Mouse (Mus musculus) hindbrain, embryonic 15.5 days (tissue): Measurements from ENCODE around the gene Ascc1. TPM values are rescaled to one million over a fixed set of nuclear protein-coding genes. Genes with fewer than 3 reads are reported as not detected.
A peak's percentile ranks its signal among the peaks of the same experiment; 100 is the strongest.

ENCODE experiments used
- ATAC-seq: fragments of 200-750 bp; cut with Nextera tagmentation; 2 replicates; pipeline ENCODE4 v1.8.0; 2017; ENCODE audit warnings: low read depth, moderate number of reproducible peaks, moderate TSS enrichment; ENCODE audit not compliant: low FRiP score
- H3K27ac ChIP-seq: fragments of 300-500 bp; sonication (generic); replicated peaks from 2 replicates; pipeline ENCODE4 v1.5.1; 2015; ENCODE audit warnings: mild to moderate bottlenecking, inconsistent platforms
- H3K27me3 ChIP-seq: fragments of 300-500 bp; sonication (generic); 2 replicates; pipeline ENCODE4 v1.6.1; 2015; ENCODE audit warnings: control low read depth, inconsistent platforms
- H3K36me3 ChIP-seq: fragments of 300-500 bp; sonication (generic); 2 replicates; pipeline ENCODE4 v1.6.1; 2015; ENCODE audit warnings: control low read depth, inconsistent platforms
- H3K4me1 ChIP-seq: fragments of 300-500 bp; sonication (generic); replicated peaks from 2 replicates; pipeline ENCODE4 v1.6.1; 2015; ENCODE audit warnings: control low read depth, inconsistent platforms
- H3K4me2 ChIP-seq: fragments of 300-500 bp; sonication (generic); 2 replicates; pipeline ENCODE4 v1.6.1; 2015; ENCODE audit warnings: moderate library complexity, mild to moderate bottlenecking, inconsistent platforms
- H3K4me3 ChIP-seq: fragments of 300-500 bp; sonication (generic); 2 replicates; pipeline ENCODE4 v1.5.1; 2015; ENCODE audit warnings: mild to moderate bottlenecking, inconsistent platforms
- H3K9ac ChIP-seq: fragments of 300-500 bp; sonication (generic); 2 replicates; pipeline ENCODE4 v1.6.1; 2015; ENCODE audit warnings: inconsistent platforms
- H3K9me3 ChIP-seq: fragments of 300-500 bp; sonication (generic); 2 replicates; pipeline ENCODE4 v1.6.1; 2016; ENCODE audit warnings: control low read depth, inconsistent platforms
- WGBS: fragments of 180-500 bp; shearing (Covaris S2); methylation state at CpG from one replicate; pipeline ENCODE4 v1.1.7; 2015; 5-methylcytosine and 5-hydroxymethylcytosine counted together
- polyA plus RNA-seq: library from polyadenylated mRNA; unstranded; fragments of >200 nt; fragmentation: Nextera tagmentation; extraction: Ambion mirVana; gene quantifications from 2 replicates; pipeline ENCODE4 v1.2.1, GENCODE M21; 2015

Ascc1 gene
- polyA plus RNA-seq, 1 experiment from 2014 or later, result 46.4 TPM

GRCm38 (mm10) chr10:60062173-60062572, 59.6 kb downstream of the Ascc1 start:
- Histone ChIP-seq H3K4me1 (no peaks in the 10 kb centered on the region), H3K36me3 (0 out of 2 replicates have a peak, but pooled peaks cover 5% of the 10 kb centered on the region), H3K9me3 (0 out of 2 replicates have a peak, but pooled peaks cover 4% of the 10 kb centered on the region), H3K9ac (no peak overlapping the region), H3K27ac (no peak overlapping the region), H3K4me2 (no peak overlapping the region), H3K4me3 (no peak overlapping the region), H3K27me3 (no peaks in the 10 kb centered on the region)
- ATAC-seq, result no peak
- 85% methylated on average over 5 of the region's 5 CpGs for WGBS

GRCm38 (mm10) chr10:60062931-60063330, 60.3 kb downstream of the Ascc1 start:
- no peak for ATAC-seq
- Histone ChIP-seq H3K27me3 (no peaks in the 10 kb centered on the region), H3K4me1 (no peaks in the 10 kb centered on the region), H3K27ac (no peak overlapping the region), H3K4me3 (no peak overlapping the region), H3K9ac (no peak overlapping the region), H3K4me2 (no peak overlapping the region), H3K9me3 (no peaks in the 10 kb centered on the region), H3K36me3 (0 out of 2 replicates have a peak, but pooled peaks cover 3% of the 10 kb centered on the region)
- WGBS, result 45% methylated on average over 5 of the region's 5 CpGs

GRCm38 (mm10) chr10:60066524-60066923, 63.9 kb downstream of the Ascc1 start:
- 0 out of 2 replicates have a peak, but pooled peaks cover 3% of the 10 kb centered on the region for H3K36me3 ChIP-seq
- H3K4me3 ChIP-seq, result no peak overlapping the region
- ATAC-seq, result no peak; the same call in 1 of the 2 replicates
- WGBS, result 80% methylated on average over 3 of the region's 3 CpGs
- no peak overlapping the region for H3K4me2 ChIP-seq
- no peaks in the 10 kb centered on the region for H3K9me3 ChIP-seq
- H3K27ac ChIP-seq, result no peak overlapping the region
- H3K27me3 ChIP-seq, result no peaks in the 10 kb centered on the region
- no peak overlapping the region for H3K9ac ChIP-seq
- peaks cover 4% of the 10 kb centered on the region; the same call in 1 of the 2 replicates for H3K4me1 ChIP-seq

DNA sequence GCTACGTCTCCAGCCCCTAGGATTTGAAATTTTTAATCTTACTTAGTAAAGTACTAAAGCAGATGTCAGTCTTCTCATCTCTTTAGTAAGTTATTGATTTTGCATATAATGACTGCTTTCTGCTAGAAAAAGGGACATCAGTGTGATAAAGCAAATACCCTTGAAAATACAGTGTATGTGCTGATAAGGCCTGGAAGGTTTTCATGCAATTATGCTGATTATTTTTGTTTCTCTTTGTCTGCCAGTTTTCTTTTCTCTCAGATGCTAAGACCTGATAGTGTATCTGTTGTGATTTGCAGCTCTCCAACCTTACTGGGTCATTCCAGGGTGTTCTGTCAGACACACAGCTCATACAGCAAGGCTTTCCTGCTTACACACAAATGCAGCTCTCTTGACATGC, 72.6 kb downstream of the Ascc1 start:
- H3K4me2 ChIP-seq, result no peak overlapping the region
- ATAC-seq, result no peak
- 82% methylated on average over 1 of the region's 1 CpGs for WGBS

GRCm38 (mm10) chr10:60077226-60077625, 74.6 kb downstream of the Ascc1 start:
- no peaks in the 10 kb centered on the region for H3K9me3 ChIP-seq
- H3K4me3 ChIP-seq, result no peak overlapping the region
- no peak overlapping the region for H3K4me2 ChIP-seq
- H3K36me3 ChIP-seq, result no peaks in the 10 kb centered on the region
- H3K27ac ChIP-seq, result no peak overlapping the region
- no peaks in the 10 kb centered on the region for H3K27me3 ChIP-seq
- H3K9ac ChIP-seq, result no peak overlapping the region
- peaks cover 35% of the 10 kb centered on the region for H3K4me1 ChIP-seq
- no peak for ATAC-seq
- 94% methylated on average over 7 of the region's 7 CpGs for WGBS

More for the DNA sequence above, 72.6 kb downstream of the Ascc1 start:
- Histone ChIP-seq H3K27me3 (no peaks in the 10 kb centered on the region), H3K36me3 (no peaks in the 10 kb centered on the region), H3K4me1 (peaks cover 16% of the 10 kb centered on the region), H3K27ac (no peak overlapping the region), H3K9me3 (no peaks in the 10 kb centered on the region), H3K4me3 (no peak overlapping the region), H3K9ac (no peak overlapping the region)

DNA sequence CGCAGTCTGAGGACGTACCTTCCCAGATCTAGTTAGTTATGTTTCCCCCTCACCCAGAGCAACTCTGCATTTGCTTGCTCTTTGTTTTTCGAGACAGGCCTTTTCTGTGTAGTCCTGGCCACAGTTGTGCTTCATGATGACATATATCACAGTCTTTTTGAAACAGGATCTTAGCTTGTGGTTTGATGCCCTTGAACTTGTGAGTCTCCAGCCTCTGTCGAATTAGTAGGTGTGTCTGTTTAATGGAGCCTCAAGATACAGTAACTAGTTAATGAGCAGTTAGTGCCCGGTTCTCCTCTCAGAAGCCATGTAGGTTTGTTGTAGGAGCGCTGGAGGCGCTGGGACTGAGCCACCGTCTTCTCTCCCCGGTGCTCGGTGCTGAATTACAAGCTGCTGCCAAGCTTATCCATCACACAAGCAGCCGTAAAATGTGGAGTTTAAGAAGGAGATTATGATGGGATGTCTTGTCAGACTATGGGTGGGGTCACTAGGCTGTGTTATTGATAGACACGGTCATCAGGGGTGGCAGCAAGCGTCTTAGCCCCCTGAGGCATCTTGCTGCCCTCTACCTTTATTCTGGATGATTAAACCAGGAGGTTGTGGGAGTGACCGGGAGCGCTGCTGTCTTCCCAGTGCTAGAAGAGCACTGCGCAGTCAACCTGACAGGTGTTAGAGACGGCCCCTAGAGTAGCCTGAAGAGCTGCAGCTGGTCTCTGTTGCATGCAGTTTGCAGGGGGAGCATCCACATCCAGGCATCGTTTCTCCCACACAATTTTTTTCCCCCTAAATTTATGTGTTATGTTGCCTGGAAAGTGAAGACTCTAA, 75.3 kb downstream of the Ascc1 start:
- no peaks in the 10 kb centered on the region for H3K36me3 ChIP-seq
- peak overlapping the region; percentile 53 for H3K27ac ChIP-seq
- no peaks in the 10 kb centered on the region for H3K27me3 ChIP-seq
- H3K9me3 ChIP-seq, result no peaks in the 10 kb centered on the region
- no peak overlapping the region for H3K4me2 ChIP-seq
- no peak for ATAC-seq
- H3K4me3 ChIP-seq, result no peak overlapping the region
- 67% methylated on average over 18 of the region's 18 CpGs for WGBS
- no peak overlapping the region for H3K9ac ChIP-seq
- H3K4me1 ChIP-seq, result peaks cover 36% of the 10 kb centered on the region

GRCm38 (mm10) chr10:60078561-60078917, 75.9 kb downstream of the Ascc1 start:
- Histone ChIP-seq H3K27ac (peak overlapping the region; percentile 53), H3K4me3 (no peak overlapping the region), H3K9me3 (no peaks in the 10 kb centered on the region), H3K27me3 (no peaks in the 10 kb centered on the region), H3K9ac (no peak overlapping the region), H3K36me3 (no peaks in the 10 kb centered on the region), H3K4me2 (no peak overlapping the region), H3K4me1 (peaks cover 36% of the 10 kb centered on the region)
- ATAC-seq, result 0 out of 2 replicates have a peak, but pooled peaks have one; percentile 41
- WGBS, result 60% methylated on average over 5 of the region's 5 CpGs

DNA sequence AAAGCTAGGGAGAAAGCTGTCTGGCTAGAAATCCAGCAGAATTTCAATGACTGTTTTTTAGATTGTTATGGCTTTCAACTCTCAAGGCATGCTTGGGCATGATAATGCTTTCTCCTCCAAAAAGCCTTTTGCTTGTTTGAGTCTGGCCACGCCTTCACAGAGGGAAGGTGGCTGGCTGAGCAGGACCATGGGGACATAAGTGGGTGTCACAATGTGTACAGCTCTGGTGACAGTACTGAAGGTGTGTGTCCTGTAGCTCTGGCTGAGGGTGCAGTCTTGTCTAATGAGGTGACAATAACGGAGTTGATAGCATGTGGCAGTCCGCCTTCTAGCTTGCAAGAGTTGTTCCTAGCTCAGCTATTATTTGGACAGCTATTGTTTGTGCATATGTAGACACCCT, 77.6 kb downstream of the Ascc1 start:
- no peak for ATAC-seq
- H3K27me3 ChIP-seq, result no peaks in the 10 kb centered on the region
- H3K4me3 ChIP-seq, result no peak overlapping the region
- no peaks in the 10 kb centered on the region for H3K9me3 ChIP-seq
- H3K9ac ChIP-seq, result no peak overlapping the region
- no peak overlapping the region; the same call in none of the 2 replicates for H3K27ac ChIP-seq
- 65% methylated on average over 3 of the region's 3 CpGs for WGBS
- no peaks in the 10 kb centered on the region for H3K36me3 ChIP-seq
- peaks cover 36% of the 10 kb centered on the region for H3K4me1 ChIP-seq
- H3K4me2 ChIP-seq, result no peak overlapping the region

DNA sequence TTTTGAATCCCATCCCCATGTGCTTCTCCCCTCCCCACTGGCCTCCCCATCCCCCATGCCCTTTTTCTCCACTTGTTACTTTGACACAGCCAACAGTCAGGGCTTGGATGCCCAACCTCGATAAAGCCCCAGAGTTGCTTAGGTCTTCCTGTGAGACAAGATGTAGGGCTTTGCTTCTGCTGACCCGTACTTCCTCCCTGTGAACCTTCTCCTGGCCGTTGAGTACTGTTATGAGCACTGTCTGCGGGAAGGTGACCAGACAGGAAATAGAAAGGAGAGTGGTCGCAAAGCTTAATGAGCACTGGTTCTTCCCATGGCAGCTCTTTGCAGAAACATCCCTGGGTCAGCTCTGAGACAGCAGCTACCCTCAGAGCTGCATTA, 78.0 kb downstream of the Ascc1 start:
- Histone ChIP-seq H3K4me2 (no peak overlapping the region), H3K27ac (peak overlapping the region; percentile 66), H3K9ac (no peak overlapping the region), H3K4me3 (no peak overlapping the region), H3K9me3 (no peaks in the 10 kb centered on the region), H3K27me3 (no peaks in the 10 kb centered on the region), H3K36me3 (no peaks in the 10 kb centered on the region), H3K4me1 (peaks cover 36% of the 10 kb centered on the region)
- 65% methylated on average over 5 of the region's 5 CpGs for WGBS
- ATAC-seq, result no peak

DNA sequence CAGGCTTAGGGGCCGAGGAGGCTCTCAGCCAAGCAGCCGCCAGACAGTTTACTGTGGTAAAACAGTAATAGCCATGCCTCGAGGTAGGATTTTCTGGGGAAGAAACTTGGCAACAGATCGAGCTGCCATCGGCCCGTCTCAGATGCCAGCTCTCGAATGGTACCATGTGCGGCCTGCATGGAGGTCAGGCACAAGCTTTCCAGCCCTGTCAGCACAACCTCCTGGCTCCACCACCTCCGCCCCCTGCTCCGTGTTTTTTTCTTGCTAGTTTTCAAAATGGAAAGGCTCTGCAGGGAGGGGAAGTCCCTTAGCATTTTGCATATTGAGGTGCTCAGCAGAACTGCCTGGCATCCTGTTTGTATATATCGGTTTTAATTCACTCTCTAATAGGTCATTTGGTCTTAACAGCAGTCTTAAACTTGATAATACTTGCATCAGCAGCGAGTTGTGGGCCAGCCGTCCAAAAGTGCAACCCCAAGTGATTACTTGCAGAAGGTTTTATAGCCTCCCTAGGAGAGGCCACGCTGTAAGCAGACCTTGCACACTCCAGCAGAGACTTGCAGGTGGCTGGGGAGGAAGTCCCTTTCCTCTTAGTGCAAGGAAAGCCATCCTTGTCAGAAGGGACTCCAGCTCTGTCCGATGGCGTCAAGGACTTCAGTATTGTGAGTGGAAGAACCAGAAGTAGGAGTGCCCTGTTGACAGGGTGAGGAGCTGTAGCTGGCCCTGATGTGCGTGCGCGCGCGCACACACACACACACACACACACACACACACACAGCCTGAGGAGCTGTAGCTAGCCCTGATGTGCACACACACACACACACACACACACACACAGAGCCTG, 78.6 kb downstream of the Ascc1 start:
- ATAC-seq, result peak; percentile 35; the same call in 1 of the 2 replicates
- H3K9ac ChIP-seq, result no peak overlapping the region
- 64% methylated on average over 21 of the region's 21 CpGs for WGBS

GRCm38 (mm10) chr10:60081905-60082304, 79.3 kb downstream of the Ascc1 start:
- Histone ChIP-seq H3K4me1 (peaks cover 36% of the 10 kb centered on the region), H3K9me3 (no peaks in the 10 kb centered on the region), H3K4me3 (no peak overlapping the region), H3K36me3 (no peaks in the 10 kb centered on the region), H3K9ac (no peak overlapping the region), H3K27me3 (no peaks in the 10 kb centered on the region), H3K4me2 (no peak overlapping the region), H3K27ac (peak overlapping the region; percentile 66)
- 22% methylated on average over 5 of the region's 5 CpGs for WGBS
- no peak for ATAC-seq

More for the DNA sequence above, 78.6 kb downstream of the Ascc1 start:
- Histone ChIP-seq H3K27me3 (no peaks in the 10 kb centered on the region), H3K4me2 (no peak overlapping the region), H3K9me3 (no peaks in the 10 kb centered on the region), H3K4me3 (no peak overlapping the region), H3K4me1 (peaks cover 36% of the 10 kb centered on the region), H3K36me3 (no peaks in the 10 kb centered on the region), H3K27ac (peak overlapping the region; percentile 66)

DNA sequence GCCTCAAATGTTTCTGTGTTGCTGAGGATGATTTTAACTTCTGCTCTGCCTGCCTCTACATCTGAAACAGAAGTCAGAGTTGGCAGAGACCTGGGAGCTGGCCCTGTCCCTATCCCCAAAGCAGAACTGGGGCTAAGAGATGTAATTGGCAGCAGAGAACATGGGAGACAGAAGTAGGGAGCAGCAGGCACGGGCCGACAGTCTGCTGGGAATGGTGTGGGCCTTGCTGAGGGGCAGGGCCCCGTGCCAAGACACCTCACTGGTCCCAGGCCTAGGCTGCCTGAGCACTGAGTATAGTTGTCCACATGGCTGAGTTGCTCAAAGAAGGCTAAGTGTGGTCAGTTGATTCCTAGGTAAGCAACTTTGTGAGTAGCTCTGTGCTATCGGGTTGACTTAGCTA, 81.5 kb downstream of the Ascc1 start:
- Histone ChIP-seq H3K27ac (no peak overlapping the region), H3K4me3 (no peak overlapping the region), H3K4me2 (no peak overlapping the region), H3K4me1 (peaks cover 25% of the 10 kb centered on the region), H3K27me3 (no peaks in the 10 kb centered on the region), H3K9me3 (no peaks in the 10 kb centered on the region), H3K36me3 (no peaks in the 10 kb centered on the region), H3K9ac (no peak overlapping the region)
- ATAC-seq, result no peak
- 75% methylated on average over 4 of the region's 4 CpGs for WGBS
